Mouse (Mus musculus) erythroid progenitor cell, adult 5-6 weeks (primary cell): Measurements from ENCODE around the gene Bcl7b. TPM values are rescaled to one million over a fixed set of nuclear protein-coding genes. Genes with fewer than 3 reads are reported as not detected.

Source experiments
- ATAC-seq: replicated peaks from 2 replicates; pipeline ENCODE4 v1.8.0; 2016; ENCODE audit warnings: moderate number of reproducible peaks, mild to moderate bottlenecking, moderate TSS enrichment, inconsistent platforms; ENCODE audit not compliant: poor library complexity, low FRiP score, severe bottlenecking
- total RNA-seq, 2 experiments: library from RNA; stranded (forward) in 1 of 2; stranded (reverse) in 1 of 2; fragments of 150-400 nt in 1 of 2; fragments of 186-747, 209-891 nt in 1 of 2; gene quantifications; 2 replicates each; pipeline versions ENCODE4 v1.2.3 to v1.2.4; 2015 to 2017; ENCODE audit warnings: low replicate concordance in 2 of 2

Gene Bcl7b
- total RNA-seq, 2 experiments from 2014 or later: 13.5 to 35.6 TPM

- no peak for ATAC-seq
These were observed 1.2 kb upstream of the Bcl7b start for GRCm38 (mm10) chr5:135166909-135167308.

DNA sequence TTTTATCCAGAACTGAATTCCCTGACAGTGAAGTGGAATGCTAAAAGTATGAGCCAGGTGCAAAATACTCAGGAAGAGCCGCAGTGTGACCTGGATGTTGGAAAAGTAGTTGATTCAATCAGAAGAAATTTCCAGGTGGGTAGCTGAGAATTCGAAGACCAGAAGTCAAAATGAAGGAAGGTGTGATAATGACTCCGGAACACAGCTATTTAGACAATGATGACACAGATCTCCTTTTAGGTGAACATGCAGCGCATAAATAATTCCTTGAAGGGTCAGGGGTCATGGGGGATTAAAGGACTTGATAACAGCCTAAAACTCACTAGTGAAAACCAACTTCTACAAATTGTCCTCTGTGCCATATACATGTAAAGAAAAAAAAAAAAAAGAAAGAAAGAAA lies 614 bp upstream of the Bcl7b start:
- ATAC-seq: no peak

GRCm38 (mm10) chr5:135169479-135169878 lies 1.4 kb downstream of the Bcl7b start:
- no peak for ATAC-seq

- no peak for ATAC-seq
These were observed 3.7 kb downstream of the Bcl7b start for GRCm38 (mm10) chr5:135171688-135172220.

- ATAC-seq: no peak
These were observed 4.9 kb downstream of the Bcl7b start for GRCm38 (mm10) chr5:135172986-135173385.

- ATAC-seq: no peak
These were observed 7.0 kb downstream of the Bcl7b start for GRCm38 (mm10) chr5:135175086-135175485.

DNA sequence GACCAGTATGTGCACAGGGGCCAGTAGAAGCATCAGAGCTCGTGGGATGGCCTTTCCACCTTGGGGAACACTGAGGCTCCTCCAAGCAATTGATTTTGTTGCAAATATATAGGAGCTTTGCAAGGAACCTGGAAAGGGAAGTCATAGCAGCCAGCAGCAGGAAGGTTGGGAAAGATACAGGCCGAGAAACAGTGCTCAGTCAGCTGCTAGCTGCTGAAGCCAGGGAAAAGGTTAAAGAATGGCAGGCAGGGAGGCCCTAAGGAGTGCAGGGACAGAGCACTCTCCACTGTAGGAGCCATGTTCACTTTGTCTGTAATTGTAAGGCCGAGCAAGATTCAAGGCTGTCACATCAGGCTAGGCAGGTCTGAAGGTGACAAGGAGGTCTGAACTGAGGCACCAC lies 10.4 kb downstream of the Bcl7b start:
- no peak for ATAC-seq

GRCm38 (mm10) chr5:135178996-135179395 lies 10.9 kb downstream of the Bcl7b start:
- ATAC-seq: no peak

GRCm38 (mm10) chr5:135179616-135180015 lies 11.5 kb downstream of the Bcl7b start:
- ATAC-seq: no peak

DNA sequence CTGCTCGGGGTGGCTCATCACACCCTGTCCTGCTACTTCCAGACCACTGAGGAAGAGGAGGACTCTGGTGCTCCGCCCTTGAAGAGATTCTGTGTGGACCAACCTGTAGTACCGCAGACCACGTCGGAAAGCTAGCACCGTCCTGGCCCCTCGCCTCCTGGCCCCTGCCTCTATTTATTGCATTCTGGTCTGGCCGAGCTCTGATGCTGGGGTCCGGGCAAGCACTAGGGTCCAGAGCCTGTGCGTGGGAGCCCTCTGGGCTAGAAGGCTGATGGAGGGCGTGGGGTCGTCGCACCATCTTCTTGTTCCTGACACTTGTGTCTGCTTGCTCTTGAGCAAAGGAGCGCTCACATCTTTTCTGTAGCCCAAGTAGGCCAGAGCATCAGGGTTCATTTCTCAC lies 12.7 kb downstream of the Bcl7b start:
- ATAC-seq: no peak

DNA sequence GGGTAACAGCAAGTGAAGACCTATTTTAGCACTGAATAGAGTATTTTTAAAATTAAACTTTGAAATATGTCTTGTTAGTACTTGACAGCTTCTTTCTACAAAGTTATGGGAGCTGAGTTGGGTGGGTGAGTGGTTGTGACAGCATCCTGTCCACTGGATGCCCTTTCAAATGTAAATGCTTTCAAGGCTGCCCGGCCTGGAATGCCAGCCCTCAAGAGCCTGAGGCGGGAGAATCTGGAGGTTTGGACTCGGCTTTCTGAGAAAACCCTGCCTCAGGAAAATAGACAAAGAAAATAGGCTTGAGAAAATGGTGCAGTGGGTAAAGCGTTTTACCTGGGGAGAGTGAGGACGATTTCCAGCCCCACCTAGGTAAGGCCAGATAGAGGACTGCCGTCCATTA lies 13.7 kb downstream of the Bcl7b start:
- no peak for ATAC-seq

DNA sequence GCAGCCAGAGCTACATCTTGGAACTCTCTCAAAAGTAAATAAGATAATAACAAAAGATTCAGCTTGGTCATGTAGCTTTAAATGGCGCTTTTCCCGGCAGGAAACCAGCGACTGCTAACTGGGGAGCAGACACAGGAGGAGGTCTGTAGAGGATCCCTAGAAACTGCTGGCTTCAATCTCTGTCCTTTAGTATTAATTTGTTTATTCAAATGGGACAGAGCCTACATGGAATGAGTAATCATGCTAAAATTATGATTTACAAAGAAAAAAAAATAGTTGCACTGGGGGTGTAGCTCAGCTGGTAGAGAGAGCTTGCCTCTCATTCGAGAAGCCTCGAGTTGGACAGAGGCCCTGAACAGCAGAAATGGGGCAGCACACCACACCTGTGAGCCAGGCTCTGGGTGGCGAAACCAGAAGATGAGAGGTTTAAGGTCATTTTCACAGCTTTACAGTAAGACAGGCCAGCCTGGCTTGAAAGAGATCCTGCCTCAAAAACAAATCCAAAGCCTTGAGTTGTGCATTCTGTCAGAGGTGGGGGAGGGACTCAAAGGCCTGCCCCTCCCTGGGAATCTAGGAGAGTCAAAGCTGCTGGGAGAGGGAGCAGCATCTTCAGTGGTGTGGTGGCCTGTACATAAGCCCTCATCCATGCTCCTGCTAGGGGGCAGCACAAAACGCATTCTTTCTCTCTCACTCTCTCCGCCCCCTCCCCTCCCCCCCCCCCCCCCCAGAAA lies 15.2 kb downstream of the Bcl7b start:
- no peak for ATAC-seq

DNA sequence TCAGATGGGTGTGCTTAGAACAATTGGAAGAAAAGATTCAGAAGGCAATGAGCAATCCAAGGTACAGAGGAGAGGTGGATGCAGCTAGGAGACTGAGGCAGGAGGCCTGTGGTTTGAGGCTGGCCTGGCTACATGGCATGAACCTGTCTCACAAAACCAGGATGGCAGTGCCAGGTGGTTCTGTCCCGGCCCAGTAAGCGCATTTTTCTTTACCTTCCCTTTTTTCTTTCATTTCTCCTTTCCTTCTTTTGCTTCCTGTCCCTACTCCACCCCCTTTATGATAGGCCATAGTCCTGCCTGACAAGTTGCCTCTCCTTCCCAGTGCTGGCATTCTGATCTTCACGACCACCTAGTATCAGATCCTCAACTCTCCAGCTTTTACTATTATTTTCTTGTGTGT lies 16.9 kb downstream of the Bcl7b start:
- ATAC-seq: no peak

GRCm38 (mm10) chr5:135185596-135185995 lies 17.5 kb downstream of the Bcl7b start:
- no peak for ATAC-seq

- no peak for ATAC-seq
These were observed 18.1 kb downstream of the Bcl7b start for GRCm38 (mm10) chr5:135186231-135186620.

DNA sequence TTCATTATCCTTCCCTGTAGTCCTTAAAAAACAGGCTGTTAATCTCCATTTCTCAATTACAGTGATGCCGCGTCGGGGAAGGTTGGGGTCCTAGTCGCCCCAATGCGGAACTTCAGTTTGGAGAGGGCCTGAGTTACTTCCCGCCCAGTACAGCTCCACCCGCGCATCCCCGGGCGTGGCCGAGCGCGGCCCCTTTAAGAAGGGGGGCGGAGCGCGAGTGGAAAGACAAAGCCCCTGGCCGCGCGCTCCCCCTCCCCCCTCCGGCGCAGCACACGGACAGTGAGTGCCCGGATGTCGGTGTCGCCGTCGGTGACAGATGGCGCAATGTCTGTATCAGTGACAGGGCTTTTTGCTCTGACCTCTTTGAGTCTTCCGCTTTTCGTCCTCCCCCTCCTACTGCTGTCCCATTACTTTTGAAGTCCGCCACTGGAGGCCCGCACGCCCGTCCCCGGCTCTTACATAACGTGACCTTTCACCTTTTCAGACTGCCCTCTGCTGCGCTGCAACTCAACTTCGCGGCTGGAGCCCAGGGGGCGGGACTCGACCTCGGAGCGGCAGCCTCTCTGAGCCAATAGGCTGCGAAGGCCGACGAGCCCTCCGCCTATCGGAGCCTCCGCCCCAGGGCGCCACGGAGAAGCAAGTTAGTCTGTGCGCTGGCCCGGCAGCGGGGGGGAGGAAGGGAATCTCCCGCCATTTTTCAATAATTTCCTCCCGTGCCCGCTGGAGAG lies 18.7 kb downstream of the Bcl7b start, which contains the start of gene Baz1b:
Gene Baz1b, plus strand, starts transcription at position 644 of the 728 bp plus-strand sequence.
- peak; percentile 92 for ATAC-seq

DNA sequence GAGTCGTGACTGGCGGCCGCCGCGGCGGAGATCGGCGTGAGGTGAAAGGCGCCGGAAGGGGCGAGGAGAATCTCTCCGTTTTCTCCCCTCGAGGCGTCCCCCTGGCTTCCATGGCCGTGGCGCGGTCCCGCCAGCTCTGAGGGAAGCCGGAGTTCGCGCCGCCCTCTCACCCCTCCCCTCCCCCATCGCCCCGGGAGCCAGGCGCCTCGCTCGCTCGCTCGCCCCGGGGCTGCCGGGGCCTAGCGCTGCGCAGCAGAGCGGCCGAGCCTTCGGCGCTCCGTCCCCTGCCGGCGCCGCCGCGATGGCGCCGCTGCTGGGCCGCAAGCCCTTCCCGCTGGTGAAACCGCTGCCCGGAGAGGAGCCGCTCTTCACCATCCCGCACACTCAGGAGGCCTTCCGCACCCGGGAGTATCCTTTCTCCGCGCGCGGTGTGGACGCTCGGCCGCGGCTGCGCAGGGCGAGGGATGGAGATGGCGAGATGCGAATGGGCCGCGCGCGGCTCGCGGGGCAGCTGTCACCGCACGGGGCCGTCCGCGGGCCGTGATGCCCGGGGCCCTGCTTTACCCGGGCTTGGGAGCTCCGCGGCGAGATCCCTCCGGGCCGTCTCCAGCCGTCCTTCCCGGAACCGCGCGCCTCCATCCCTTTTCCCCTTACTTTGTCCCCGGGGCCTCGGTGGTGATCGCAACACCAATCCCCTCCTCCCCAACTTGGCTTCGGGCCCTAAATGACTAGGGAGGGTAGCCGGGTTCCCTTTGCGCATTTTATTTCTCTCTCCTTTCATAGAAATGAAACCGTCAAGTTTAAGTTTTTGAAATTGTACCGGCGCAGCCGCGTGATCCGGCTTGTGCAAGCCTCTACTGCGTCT lies 19.5 kb downstream of the Bcl7b start:
- ATAC-seq: peak; percentile 64

- no peak for ATAC-seq
These were observed 20.1 kb downstream of the Bcl7b start for GRCm38 (mm10) chr5:135188214-135188554.

GRCm38 (mm10) chr5:135189281-135190022 lies 21.4 kb downstream of the Bcl7b start:
- no peak for ATAC-seq

DNA sequence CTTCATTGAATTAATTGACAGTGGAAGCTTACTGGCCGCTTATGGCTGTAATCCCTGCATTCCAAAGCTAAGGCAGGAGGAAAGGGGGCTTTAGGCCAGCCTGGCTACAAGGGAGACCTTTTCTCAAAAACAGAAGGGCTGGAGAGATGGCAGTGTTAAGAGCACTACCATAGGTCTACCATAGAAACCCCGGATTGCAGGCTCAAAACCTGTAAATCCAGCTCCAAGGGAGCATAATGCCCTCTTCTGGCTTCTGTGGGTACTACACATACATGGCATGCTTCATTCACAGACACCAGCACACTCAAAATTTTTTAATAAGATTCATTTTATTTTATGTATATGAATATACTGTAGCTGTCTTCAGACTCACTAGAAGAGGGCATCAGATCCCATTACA lies 23.5 kb downstream of the Bcl7b start:
- 0 out of 2 replicates have a peak, but pooled peaks have one; percentile 39 for ATAC-seq
